Mouse (Mus musculus) stomach, embryonic 16.5 days (tissue): Measurements from ENCODE around the gene Fam83d. TPM values are rescaled to one million over a fixed set of nuclear protein-coding genes. Genes with fewer than 3 reads are reported as not detected.
A peak's percentile ranks its signal among the peaks of the same experiment; 100 is the strongest.

Experiments used
- ATAC-seq: fragments of 200-750 bp; cut with Nextera tagmentation; 2 replicates; pipeline ENCODE4 v1.8.0; 2017; ENCODE audit warnings: moderate number of reproducible peaks, moderate TSS enrichment; ENCODE audit not compliant: insufficient read depth, low FRiP score
- H3K27ac ChIP-seq: fragments of 300-500 bp; sonication (generic); 2 replicates; pipeline ENCODE4 v1.5.1; 2014; ENCODE audit warnings: low read length
- H3K27me3 ChIP-seq: fragments of 300-500 bp; sonication (generic); 2 replicates; pipeline ENCODE4 v1.6.1; 2014; ENCODE audit warnings: low read length, control low read depth, mixed read lengths; ENCODE audit not compliant: control insufficient read depth, insufficient read depth
- H3K36me3 ChIP-seq: fragments of 300-500 bp; sonication (generic); 2 replicates; pipeline ENCODE4 v1.6.1; 2014; ENCODE audit warnings: low read length; ENCODE audit not compliant: control insufficient read depth, insufficient read depth
- H3K4me1 ChIP-seq: fragments of 300-500 bp; sonication (generic); 2 replicates; pipeline ENCODE4 v1.6.1; 2014; ENCODE audit warnings: low read length, control low read depth, mixed read lengths; ENCODE audit not compliant: control insufficient read depth, insufficient read depth
- H3K4me2 ChIP-seq: fragments of 300-500 bp; sonication (generic); 2 replicates; pipeline ENCODE4 v1.6.1; 2014; ENCODE audit warnings: low read depth, low read length, mixed read lengths
- H3K4me3 ChIP-seq: fragments of 300-500 bp; sonication (generic); replicated peaks from 2 replicates; pipeline ENCODE4 v1.5.1; 2014; ENCODE audit warnings: mild to moderate bottlenecking, low read length
- H3K9ac ChIP-seq: fragments of 300-500 bp; sonication (generic); 2 replicates; pipeline ENCODE4 v1.6.1; 2014; ENCODE audit warnings: low read length
- H3K9me3 ChIP-seq: fragments of 300-500 bp; sonication (generic); replicated peaks from 2 replicates; pipeline ENCODE4 v1.6.1; 2016; ENCODE audit warnings: low read length, control low read depth; ENCODE audit not compliant: control insufficient read depth
- WGBS: fragments of 180-500 bp; shearing (Covaris S2); extraction: QIAGEN DNeasy Blood & Tissue Kit; methylation state at CpG from one replicate; pipeline ENCODE4 v1.1.7; 2014; 5-methylcytosine and 5-hydroxymethylcytosine counted together
- polyA plus RNA-seq: library from polyadenylated mRNA; unstranded; fragments of >200 nt; fragmentation: Nextera tagmentation; extraction: Ambion mirVana; gene quantifications from 2 replicates; pipeline ENCODE4 v1.2.1, GENCODE M21; 2015

The Fam83d gene
- polyA plus RNA-seq, 1 experiment from 2014 or later, result 43.2 TPM

GRCm38 (mm10) chr2:158781126-158781525, 13.2 kb downstream of the Fam83d start:
- no peak for ATAC-seq

GRCm38 (mm10) chr2:158786927-158787795, 19.3 kb downstream of the Fam83d start:
- Histone ChIP-seq H3K4me2 (no peak overlapping the region), H3K27ac (no peak overlapping the region), H3K9ac (no peak overlapping the region), H3K36me3 (peaks cover 12% of the 10 kb centered on the region), H3K4me1 (no peaks in the 10 kb centered on the region), H3K27me3 (no peaks in the 10 kb centered on the region), H3K9me3 (no peaks in the 10 kb centered on the region), H3K4me3 (no peak overlapping the region)
- ATAC-seq, result no peak
- WGBS, result 79% methylated on average over 14 of the region's 14 CpGs

More at GRCm38 (mm10) chr2:158781126-158781525, 13.2 kb downstream of the Fam83d start:
- no peak overlapping the region for H3K4me3 ChIP-seq
- H3K9ac ChIP-seq, result no peak overlapping the region
- WGBS, result 91% methylated on average over 7 of the region's 7 CpGs
- peaks cover 12% of the 10 kb centered on the region for H3K36me3 ChIP-seq
- no peaks in the 10 kb centered on the region for H3K27me3 ChIP-seq
- peaks cover 15% of the 10 kb centered on the region; the same call in 1 of the 2 replicates for H3K4me1 ChIP-seq
- no peak overlapping the region for H3K27ac ChIP-seq
- no peak overlapping the region for H3K4me2 ChIP-seq
- H3K9me3 ChIP-seq, result no peaks in the 10 kb centered on the region

GRCm38 (mm10) chr2:158794494-158795004, 26.7 kb downstream of the Fam83d start, which contains the start of gene Dhx35:
Gene Dhx35, plus strand, starts transcription at chr2:158794807.
- peak within 1 kb of the TSS; percentile 85 for H3K9ac ChIP-seq
- H3K27me3 ChIP-seq, result no peaks in the 10 kb centered on the region
- peak within 1 kb of the TSS; percentile 95 for H3K27ac ChIP-seq
- H3K4me1 ChIP-seq, result peaks cover 6% of the 10 kb centered on the region
- ATAC-seq, result peak; percentile 99
- peak within 1 kb of the TSS; percentile 97 for H3K4me3 ChIP-seq
- H3K36me3 ChIP-seq, result 0 out of 2 replicates have a peak, but pooled peaks cover 1% of the 10 kb centered on the region
- WGBS, result under 1% methylated on average over 32 of the region's 33 CpGs
- H3K9me3 ChIP-seq, result no peaks in the 10 kb centered on the region
- H3K4me2 ChIP-seq, result peak within 1 kb of the TSS; percentile 86

GRCm38 (mm10) chr2:158795043-158795442, 27.1 kb downstream of the Fam83d start:
- Histone ChIP-seq H3K9me3 (no peaks in the 10 kb centered on the region), H3K9ac (peak overlapping the region; percentile 85), H3K27ac (peak overlapping the region; percentile 79), H3K27me3 (no peaks in the 10 kb centered on the region), H3K4me1 (peaks cover 6% of the 10 kb centered on the region), H3K4me3 (peak overlapping the region; percentile 97), H3K36me3 (0 out of 2 replicates have a peak, but pooled peaks cover 4% of the 10 kb centered on the region), H3K4me2 (peak overlapping the region; percentile 86)
- 7% methylated on average over 15 of the region's 15 CpGs for WGBS
- ATAC-seq, result no peak

- no peak overlapping the region for H3K4me3 ChIP-seq
- no peaks in the 10 kb centered on the region for H3K9me3 ChIP-seq
- H3K4me2 ChIP-seq, result no peak overlapping the region
- WGBS, result 81% methylated on average over 2 of the region's 2 CpGs
- H3K9ac ChIP-seq, result no peak overlapping the region
- no peaks in the 10 kb centered on the region for H3K27me3 ChIP-seq
- no peak overlapping the region for H3K27ac ChIP-seq
- no peak for ATAC-seq
- 0 out of 2 replicates have a peak, but pooled peaks cover 4% of the 10 kb centered on the region for H3K36me3 ChIP-seq
- H3K4me1 ChIP-seq, result peaks cover 6% of the 10 kb centered on the region
Measured at GRCm38 (mm10) chr2:158795875-158796274, 28.0 kb downstream of the Fam83d start.

GRCm38 (mm10) chr2:158799328-158799727, 31.4 kb downstream of the Fam83d start:
- no peak overlapping the region for H3K27ac ChIP-seq
- H3K36me3 ChIP-seq, result peaks cover 17% of the 10 kb centered on the region; the same call in 1 of the 2 replicates
- H3K9ac ChIP-seq, result no peak overlapping the region

GRCm38 (mm10) chr2:158800788-158801187, 32.9 kb downstream of the Fam83d start:
- Histone ChIP-seq H3K27me3 (no peaks in the 10 kb centered on the region), H3K36me3 (peaks cover 17% of the 10 kb centered on the region; the same call in 1 of the 2 replicates), H3K27ac (no peak overlapping the region), H3K9ac (no peak overlapping the region), H3K4me1 (no peaks in the 10 kb centered on the region), H3K9me3 (no peaks in the 10 kb centered on the region), H3K4me3 (no peak overlapping the region), H3K4me2 (no peak overlapping the region)
- ATAC-seq, result no peak
- 93% methylated on average over 8 of the region's 8 CpGs for WGBS

More at GRCm38 (mm10) chr2:158799328-158799727, 31.4 kb downstream of the Fam83d start:
- no peaks in the 10 kb centered on the region for H3K9me3 ChIP-seq
- H3K4me3 ChIP-seq, result no peak overlapping the region
- peaks cover 6% of the 10 kb centered on the region for H3K4me1 ChIP-seq
- WGBS, result 47% methylated on average over 4 of the region's 4 CpGs
- ATAC-seq, result no peak
- no peak overlapping the region for H3K4me2 ChIP-seq
- H3K27me3 ChIP-seq, result no peaks in the 10 kb centered on the region

- Histone ChIP-seq H3K27ac (no peak overlapping the region), H3K9ac (no peak overlapping the region), H3K27me3 (no peaks in the 10 kb centered on the region), H3K9me3 (no peaks in the 10 kb centered on the region), H3K36me3 (peaks cover 17% of the 10 kb centered on the region; the same call in 1 of the 2 replicates), H3K4me2 (no peak overlapping the region), H3K4me1 (no peaks in the 10 kb centered on the region), H3K4me3 (no peak overlapping the region)
- no peak for ATAC-seq
- 77% methylated on average over 8 of the region's 8 CpGs for WGBS
Measured at GRCm38 (mm10) chr2:158803575-158803974, 35.7 kb downstream of the Fam83d start.

GRCm38 (mm10) chr2:158815686-158816085, 47.8 kb downstream of the Fam83d start:
- Histone ChIP-seq H3K36me3 (peaks cover 5% of the 10 kb centered on the region; the same call in 1 of the 2 replicates), H3K27me3 (no peaks in the 10 kb centered on the region), H3K9me3 (no peaks in the 10 kb centered on the region), H3K4me2 (no peak overlapping the region), H3K27ac (no peak overlapping the region), H3K9ac (no peak overlapping the region), H3K4me3 (no peak overlapping the region), H3K4me1 (no peaks in the 10 kb centered on the region)
- no peak for ATAC-seq
